Mouse (Mus musculus) forebrain, embryonic 16.5 days (tissue): Measurements from ENCODE around the gene Nbea. TPM values are rescaled to one million over a fixed set of nuclear protein-coding genes. Genes with fewer than 3 reads are reported as not detected.
"Not testable (repeated sequence)": the region's sequence is repeated elsewhere in the genome, so short reads cannot be mapped to it uniquely, and the experiment has no call there.

Experiments used
- ATAC-seq: fragments of 200-750 bp; cut with Nextera tagmentation; 2 replicates; pipeline ENCODE4 v1.8.0; 2017; ENCODE audit warnings: mild to moderate bottlenecking, moderate library complexity
- H3K27ac ChIP-seq: fragments of 300-500 bp; sonication (generic); 2 replicates; pipeline ENCODE4 v1.5.1; 2014; ENCODE audit warnings: low read length, control low read depth
- H3K27me3 ChIP-seq: fragments of 300-500 bp; sonication (generic); replicated peaks from 2 replicates; pipeline ENCODE4 v1.6.1; 2014; ENCODE audit warnings: low read length; ENCODE audit not compliant: control insufficient read depth, insufficient read depth
- H3K36me3 ChIP-seq: fragments of 300-500 bp; sonication (generic); 2 replicates; pipeline ENCODE4 v1.6.1; 2014; ENCODE audit not compliant: control insufficient read depth, insufficient read depth
- H3K4me1 ChIP-seq: fragments of 300-500 bp; sonication (generic); replicated peaks from 2 replicates; pipeline ENCODE4 v1.6.1; 2014; ENCODE audit warnings: low read length; ENCODE audit not compliant: control insufficient read depth, insufficient read depth
- H3K4me2 ChIP-seq: fragments of 300-500 bp; sonication (generic); 2 replicates; pipeline ENCODE4 v1.6.1; 2014; ENCODE audit warnings: mild to moderate bottlenecking, low read length, control low read depth
- H3K4me3 ChIP-seq: fragments of 300-500 bp; sonication (generic); replicated peaks from 2 replicates; pipeline ENCODE4 v1.5.1; 2014; ENCODE audit warnings: mild to moderate bottlenecking, low read length, control low read depth
- H3K9ac ChIP-seq: fragments of 300-500 bp; sonication (generic); replicated peaks from 2 replicates; pipeline ENCODE4 v1.6.1; 2014; ENCODE audit warnings: low read depth, low read length, control low read depth
- H3K9me3 ChIP-seq: fragments of 300-500 bp; sonication (generic); 2 replicates; pipeline ENCODE4 v1.6.1; 2016; ENCODE audit warnings: low read length; ENCODE audit not compliant: control insufficient read depth
- WGBS: fragments of 180-500 bp; shearing (Covaris S2); extraction: QIAGEN DNeasy Blood & Tissue Kit; methylation state at CpG from one replicate; pipeline ENCODE4 v1.1.7; 2014; 5-methylcytosine and 5-hydroxymethylcytosine counted together
- polyA plus RNA-seq: library from polyadenylated mRNA; unstranded; fragments of >200 nt; fragmentation: Nextera tagmentation; extraction: Ambion mirVana; gene quantifications from 2 replicates; pipeline ENCODE4 v1.2.1, GENCODE M21; 2015

Nbea gene
- polyA plus RNA-seq, 1 experiment from 2014 or later = 62.8 TPM

- peaks cover under 1% of the 10 kb centered on the region for H3K36me3 ChIP-seq
- H3K9ac ChIP-seq = no peak overlapping the region
- no peak overlapping the region for H3K4me3 ChIP-seq
- 77% methylated on average over 7 of the region's 7 CpGs for WGBS
- H3K9me3 ChIP-seq = no peaks in the 10 kb centered on the region
- 0 out of 2 replicates have a peak, but pooled peaks cover 4% of the 10 kb centered on the region for H3K4me1 ChIP-seq
- no peaks in the 10 kb centered on the region for H3K27me3 ChIP-seq
- no peak overlapping the region for H3K27ac ChIP-seq
- peak; percentile 24; the same call in 1 of the 2 replicates for ATAC-seq
- H3K4me2 ChIP-seq = no peak overlapping the region
These were observed 545.8 kb downstream of the Nbea start for GRCm38 (mm10) chr3:55637660-55638059.

- peaks cover 3% of the 10 kb centered on the region; the same call in 1 of the 2 replicates for H3K36me3 ChIP-seq
- 0 out of 2 replicates have a peak, but pooled peaks cover 4% of the 10 kb centered on the region for H3K4me1 ChIP-seq
- no peak overlapping the region for H3K4me3 ChIP-seq
- no peak overlapping the region for H3K9ac ChIP-seq
- H3K27ac ChIP-seq = no peak overlapping the region
- H3K4me2 ChIP-seq = no peak overlapping the region
- WGBS = 74% methylated on average over 8 of the region's 8 CpGs
- no peak for ATAC-seq
- H3K9me3 ChIP-seq = no peaks in the 10 kb centered on the region
- H3K27me3 ChIP-seq = no peaks in the 10 kb centered on the region
These were observed 547.8 kb downstream of the Nbea start for GRCm38 (mm10) chr3:55635542-55636172.

- no peak for ATAC-seq
- Histone ChIP-seq H3K4me3 (no peak overlapping the region), H3K4me2 (no peak overlapping the region), H3K4me1 (no peaks in the 10 kb centered on the region), H3K27me3 (no peaks in the 10 kb centered on the region), H3K9ac (no peak overlapping the region), H3K27ac (no peak overlapping the region), H3K36me3 (peaks cover 26% of the 10 kb centered on the region), H3K9me3 (no peaks in the 10 kb centered on the region)
- 95% methylated on average over 4 of the region's 4 CpGs for WGBS
These were observed 556.4 kb downstream of the Nbea start for GRCm38 (mm10) chr3:55627054-55627453.

GRCm38 (mm10) chr3:55621958-55622357, 561.5 kb downstream of the Nbea start:
- not testable (repeated sequence) for H3K4me3 ChIP-seq, H3K27me3 ChIP-seq, H3K4me2 ChIP-seq, H3K27ac ChIP-seq, H3K36me3 ChIP-seq, H3K9me3 ChIP-seq, H3K4me1 ChIP-seq, H3K9ac ChIP-seq, ATAC-seq
- 92% methylated on average over 3 of the region's 3 CpGs for WGBS

- 95% methylated on average over 3 of the region's 3 CpGs for WGBS
- ATAC-seq = no peak
- Histone ChIP-seq H3K9me3 (no peaks in the 10 kb centered on the region), H3K27ac (no peak overlapping the region), H3K27me3 (no peaks in the 10 kb centered on the region), H3K4me3 (no peak overlapping the region), H3K4me2 (no peak overlapping the region), H3K36me3 (peaks cover 2% of the 10 kb centered on the region; the same call in 1 of the 2 replicates), H3K9ac (no peak overlapping the region), H3K4me1 (no peaks in the 10 kb centered on the region)
These were observed 565.1 kb downstream of the Nbea start for GRCm38 (mm10) chr3:55618396-55618795.

- no peaks in the 10 kb centered on the region for H3K4me1 ChIP-seq
- H3K27ac ChIP-seq = no peak overlapping the region
- H3K27me3 ChIP-seq = no peaks in the 10 kb centered on the region
- no peak overlapping the region for H3K4me3 ChIP-seq
- H3K4me2 ChIP-seq = no peak overlapping the region
- H3K9ac ChIP-seq = no peak overlapping the region
- 65% methylated on average over 5 of the region's 5 CpGs for WGBS
- no peak for ATAC-seq
- H3K36me3 ChIP-seq = no peaks in the 10 kb centered on the region
- no peaks in the 10 kb centered on the region for H3K9me3 ChIP-seq
These were observed 570.9 kb downstream of the Nbea start for GRCm38 (mm10) chr3:55612459-55613115.

- no peak overlapping the region for H3K4me3 ChIP-seq
- no peaks in the 10 kb centered on the region for H3K36me3 ChIP-seq
- H3K27ac ChIP-seq = no peak overlapping the region
- H3K4me2 ChIP-seq = no peak overlapping the region
- no peak overlapping the region for H3K9ac ChIP-seq
- H3K27me3 ChIP-seq = no peaks in the 10 kb centered on the region
- ATAC-seq = no peak
- H3K4me1 ChIP-seq = no peaks in the 10 kb centered on the region
- WGBS = 78% methylated on average over 5 of the region's 5 CpGs
- H3K9me3 ChIP-seq = no peaks in the 10 kb centered on the region
These were observed 571.5 kb downstream of the Nbea start for GRCm38 (mm10) chr3:55612023-55612422.

- Histone ChIP-seq H3K27ac (no peak overlapping the region), H3K4me1 (no peaks in the 10 kb centered on the region), H3K9me3 (no peaks in the 10 kb centered on the region), H3K4me2 (no peak overlapping the region), H3K27me3 (no peaks in the 10 kb centered on the region), H3K4me3 (no peak overlapping the region), H3K9ac (no peak overlapping the region), H3K36me3 (no peaks in the 10 kb centered on the region)
- WGBS = 90% methylated on average over 11 of the region's 12 CpGs
- no peak for ATAC-seq
These were observed 573.3 kb downstream of the Nbea start for GRCm38 (mm10) chr3:55610191-55610590.

GRCm38 (mm10) chr3:55600286-55600685, 583.2 kb downstream of the Nbea start:
- Histone ChIP-seq H3K27ac (no peak overlapping the region), H3K36me3 (no peaks in the 10 kb centered on the region), H3K27me3 (no peaks in the 10 kb centered on the region), H3K9ac (no peak overlapping the region), H3K4me2 (no peak overlapping the region), H3K4me1 (peaks cover 5% of the 10 kb centered on the region), H3K9me3 (no peaks in the 10 kb centered on the region), H3K4me3 (no peak overlapping the region)
- WGBS = 87% methylated on average over 2 of the region's 2 CpGs
- no peak for ATAC-seq
